11 mouse cellular contexts compared by ENCODE assay signal in genomic region chr17:50677334-50677733, GRCm38 (mm10).
DNase-seq lines count a peak whose midpoint lies in the region; ATAC-seq lines count a peak whose summit lies in the region.
"Had no signal": no experiment of that assay in that cellular context is flagged by ENCODE, and none has a peak within 500 bp of the region (broad histone marks: within the 10 kb centered on the region; RNA-seq: fewer than 3 reads in every experiment).

No protein-coding gene starts in this region.

- 0 out of 2 replicates have a peak overlapping the region, but pooled peaks have one; percentile 58 for H3K27ac ChIP-seq in heart, embryonic 13.5 days (replicated peaks)
- H3K27ac ChIP-seq in midbrain, embryonic 11.5 days (ENCODE audit: low read depth, low read length), result no peak overlapping the region
- H3K27ac ChIP-seq in midbrain, embryonic 14.5 days (replicated peaks; ENCODE audit: low read depth, low read length), result no peak overlapping the region
- H3K27ac ChIP-seq in limb, embryonic 10.5 days, result peak overlapping the region; percentile 72
- H3K27ac ChIP-seq in forebrain, embryonic 16.5 days (ENCODE audit: low read length), result no peak overlapping the region
- H3K27ac ChIP-seq: liver, embryonic 15.5 days; midbrain, embryonic 15.5 days had no signal

- peaks cover 28% of the 10 kb centered on the region for H3K4me1 ChIP-seq in heart, embryonic 13.5 days
- no peaks in the 10 kb centered on the region for H3K4me1 ChIP-seq in midbrain, embryonic 11.5 days (ENCODE audit: control insufficient read depth, insufficient read depth, low read length)
- H3K4me1 ChIP-seq in midbrain, embryonic 14.5 days (ENCODE audit: control insufficient read depth, insufficient read depth, low read length), result peaks cover 3% of the 10 kb centered on the region; the same call in 1 of the 2 replicates
- peaks cover 22% of the 10 kb centered on the region for H3K4me1 ChIP-seq in limb, embryonic 10.5 days
- H3K4me1 ChIP-seq in forebrain, embryonic 16.5 days (replicated peaks; ENCODE audit: control insufficient read depth, insufficient read depth, low read length), result peaks cover 3% of the 10 kb centered on the region

- H3K9ac ChIP-seq in heart, embryonic 13.5 days, result no peak overlapping the region
- no peak overlapping the region for H3K9ac ChIP-seq in midbrain, embryonic 11.5 days (ENCODE audit: low read length)
- H3K9ac ChIP-seq in midbrain, embryonic 14.5 days (replicated peaks; ENCODE audit: low read length), result no peak overlapping the region
- no peak overlapping the region for H3K9ac ChIP-seq in forebrain, embryonic 16.5 days (replicated peaks; ENCODE audit: low read depth, low read length)
- H3K9ac ChIP-seq: liver, embryonic 15.5 days; midbrain, embryonic 15.5 days had no signal

- no peak for ATAC-seq in heart, embryonic 13.5 days (ENCODE audit: extremely low read depth, insufficient number of reproducible peaks, low FRiP score, low TSS enrichment)
- ATAC-seq in midbrain, embryonic 11.5 days (ENCODE audit: low FRiP score), result no peak
- ATAC-seq in midbrain, embryonic 14.5 days (ENCODE audit: low FRiP score, low TSS enrichment), result no peak
- no peak for ATAC-seq in forebrain, embryonic 16.5 days
- ATAC-seq: midbrain, embryonic 15.5 days had no signal

- H3K9me3 ChIP-seq in heart, embryonic 13.5 days, result no peaks in the 10 kb centered on the region
- no peaks in the 10 kb centered on the region for H3K9me3 ChIP-seq in midbrain, embryonic 11.5 days (ENCODE audit: control insufficient read depth, low read length)
- no peaks in the 10 kb centered on the region for H3K9me3 ChIP-seq in midbrain, embryonic 14.5 days (ENCODE audit: control insufficient read depth, low read length)
- no peaks in the 10 kb centered on the region for H3K9me3 ChIP-seq in limb, embryonic 10.5 days (replicated peaks)
- H3K9me3 ChIP-seq in forebrain, embryonic 16.5 days (ENCODE audit: control insufficient read depth, low read length), result no peaks in the 10 kb centered on the region
- H3K9me3 ChIP-seq: liver, embryonic 15.5 days; midbrain, embryonic 15.5 days had no signal

- 89% methylated on average over 14 of the region's 14 CpGs for WGBS in heart, embryonic 13.5 days
- WGBS in midbrain, embryonic 11.5 days, result 96% methylated on average over 14 of the region's 14 CpGs
- 98% methylated on average over 14 of the region's 14 CpGs for WGBS in midbrain, embryonic 14.5 days
- WGBS in limb, embryonic 10.5 days, result 97% methylated on average over 14 of the region's 14 CpGs
- WGBS in forebrain, embryonic 16.5 days, result 94% methylated on average over 14 of the region's 14 CpGs

- H3K36me3 ChIP-seq in heart, embryonic 13.5 days, result no peaks in the 10 kb centered on the region
- no peaks in the 10 kb centered on the region for H3K36me3 ChIP-seq in midbrain, embryonic 11.5 days (ENCODE audit: control insufficient read depth, insufficient read depth, low read length)
- H3K36me3 ChIP-seq in midbrain, embryonic 14.5 days (ENCODE audit: control insufficient read depth, insufficient read depth, low read length), result no peaks in the 10 kb centered on the region
- H3K36me3 ChIP-seq in limb, embryonic 10.5 days, result no peaks in the 10 kb centered on the region; the same call in 1 of the 2 replicates
- no peaks in the 10 kb centered on the region for H3K36me3 ChIP-seq in forebrain, embryonic 16.5 days (ENCODE audit: control insufficient read depth, insufficient read depth)
- H3K36me3 ChIP-seq: G1E; liver, embryonic 15.5 days; midbrain, embryonic 15.5 days had no signal

- H3K27me3 ChIP-seq in heart, embryonic 13.5 days (replicated peaks), result no peaks in the 10 kb centered on the region
- H3K27me3 ChIP-seq in midbrain, embryonic 11.5 days (ENCODE audit: control insufficient read depth, insufficient read depth, low read length), result no peaks in the 10 kb centered on the region
- H3K27me3 ChIP-seq in midbrain, embryonic 14.5 days (ENCODE audit: control insufficient read depth, insufficient read depth, low read length), result no peaks in the 10 kb centered on the region
- H3K27me3 ChIP-seq in limb, embryonic 10.5 days (ENCODE audit: low read depth, poor library complexity, severe bottlenecking), result no peaks in the 10 kb centered on the region
- H3K27me3 ChIP-seq in forebrain, embryonic 16.5 days (replicated peaks; ENCODE audit: control insufficient read depth, insufficient read depth, low read length), result no peaks in the 10 kb centered on the region
- H3K27me3 ChIP-seq: liver, embryonic 15.5 days; midbrain, embryonic 15.5 days had no signal

- no peak overlapping the region for H3K4me2 ChIP-seq in heart, embryonic 13.5 days
- no peak overlapping the region for H3K4me2 ChIP-seq in midbrain, embryonic 11.5 days
- no peak overlapping the region for H3K4me2 ChIP-seq in midbrain, embryonic 14.5 days (ENCODE audit: low read length)
- no peak overlapping the region for H3K4me2 ChIP-seq in forebrain, embryonic 16.5 days (ENCODE audit: low read length)
- H3K4me2 ChIP-seq: heart, embryonic 11.5 days; liver, embryonic 15.5 days; midbrain, embryonic 15.5 days had no signal

- no peak for DNase-seq in heart, postnatal 4 days
- DNase-seq in midbrain, embryonic 11.5 days (ENCODE audit: low spot score, missing footprints), result peak; percentile 61
- no peak for DNase-seq in midbrain, embryonic 14.5 days
- DNase-seq in limb, embryonic 10.5 days (ENCODE audit: low spot score), result no peak
- DNase-seq in ovary, postnatal 36 days (ENCODE audit: low spot score), result no peak

- no peak overlapping the region for H3K4me3 ChIP-seq in heart, embryonic 13.5 days
- no peak overlapping the region for H3K4me3 ChIP-seq in midbrain, embryonic 11.5 days (ENCODE audit: low read depth, low read length)
- H3K4me3 ChIP-seq in midbrain, embryonic 14.5 days (replicated peaks; ENCODE audit: low read depth, low read length), result no peak overlapping the region
- H3K4me3 ChIP-seq in limb, embryonic 10.5 days, result no peak overlapping the region
- no peak overlapping the region for H3K4me3 ChIP-seq in forebrain, embryonic 16.5 days (replicated peaks; ENCODE audit: low read length)
- H3K4me3 ChIP-seq: liver, embryonic 15.5 days; midbrain, embryonic 15.5 days had no signal

Comparison
In these comparisons a context has a peak if more than half of its experiments do, and no peak if none do; other contexts are left out.
1. H3K27ac ChIP-seq: peak in heart, embryonic 13.5 days (single experiment) and limb, embryonic 10.5 days (single experiment); none in midbrain, embryonic 11.5 days (single experiment), midbrain, embryonic 14.5 days (single experiment) and forebrain, embryonic 16.5 days (single experiment).